Mouse (Mus musculus) heart, embryonic 11.5 days (tissue): Measurements from ENCODE around the gene Tmem202. TPM values are rescaled to one million over a fixed set of nuclear protein-coding genes. Genes with fewer than 3 reads are reported as not detected.

ENCODE experiments used
- ATAC-seq: fragments of 200-750 bp; cut with Nextera tagmentation; replicated peaks from 2 replicates; pipeline ENCODE4 v1.8.0; 2017; ENCODE audit warnings: moderate library complexity; ENCODE audit not compliant: insufficient number of reproducible peaks, low FRiP score, low TSS enrichment
- H3K27ac ChIP-seq: fragments of 300-500 bp; sonication (generic); 2 replicates; pipeline ENCODE4 v1.5.1; 2014; ENCODE audit warnings: mild to moderate bottlenecking, low read depth, low read length
- H3K27me3 ChIP-seq: fragments of 300-500 bp; sonication (generic); 2 replicates; pipeline ENCODE4 v1.6.1; 2014; ENCODE audit warnings: mild to moderate bottlenecking, low read length, mixed read lengths; ENCODE audit not compliant: control insufficient read depth, insufficient read depth
- H3K36me3 ChIP-seq: fragments of 300-500 bp; sonication (generic); 2 replicates; pipeline ENCODE4 v1.6.1; 2014; ENCODE audit warnings: mild to moderate bottlenecking, low read length, moderate library complexity, mixed read lengths; ENCODE audit not compliant: control insufficient read depth, insufficient read depth
- H3K4me1 ChIP-seq: fragments of 300-500 bp; sonication (generic); 2 replicates; pipeline ENCODE4 v1.6.1; 2014; ENCODE audit warnings: low read length; ENCODE audit not compliant: control insufficient read depth, insufficient read depth
- H3K4me2 ChIP-seq: fragments of 300-500 bp; sonication (generic); 2 replicates; pipeline ENCODE4 v1.6.1; 2014; ENCODE audit warnings: mild to moderate bottlenecking, moderate library complexity
- H3K4me3 ChIP-seq: fragments of 300-500 bp; sonication (generic); 2 replicates; pipeline ENCODE4 v1.5.1; 2014; ENCODE audit warnings: low read depth, low read length
- H3K9ac ChIP-seq: fragments of 300-500 bp; sonication (generic); 2 replicates; pipeline ENCODE4 v1.6.1; 2014; ENCODE audit warnings: mild to moderate bottlenecking, low read depth, low read length, moderate library complexity
- H3K9me3 ChIP-seq: fragments of 300-500 bp; sonication (generic); replicated peaks from 2 replicates; pipeline ENCODE4 v1.6.1; 2016; ENCODE audit warnings: low read length; ENCODE audit not compliant: control insufficient read depth
- WGBS: fragments of 180-500 bp; shearing (Covaris S2); extraction: QIAGEN DNeasy Blood & Tissue Kit; methylation state at CpG from one replicate; pipeline ENCODE4 v1.1.7; 2014; ENCODE audit not compliant: insufficient replicate concordance; 5-methylcytosine and 5-hydroxymethylcytosine counted together
- polyA plus RNA-seq: library from polyadenylated mRNA; unstranded; fragments of >200 nt; fragmentation: Nextera tagmentation; extraction: Ambion mirVana; gene quantifications from 2 replicates; pipeline ENCODE4 v1.2.1, GENCODE M21; 2014

Gene Tmem202
- polyA plus RNA-seq, 1 experiment from 2014 or later: 0.39 TPM

DNA sequence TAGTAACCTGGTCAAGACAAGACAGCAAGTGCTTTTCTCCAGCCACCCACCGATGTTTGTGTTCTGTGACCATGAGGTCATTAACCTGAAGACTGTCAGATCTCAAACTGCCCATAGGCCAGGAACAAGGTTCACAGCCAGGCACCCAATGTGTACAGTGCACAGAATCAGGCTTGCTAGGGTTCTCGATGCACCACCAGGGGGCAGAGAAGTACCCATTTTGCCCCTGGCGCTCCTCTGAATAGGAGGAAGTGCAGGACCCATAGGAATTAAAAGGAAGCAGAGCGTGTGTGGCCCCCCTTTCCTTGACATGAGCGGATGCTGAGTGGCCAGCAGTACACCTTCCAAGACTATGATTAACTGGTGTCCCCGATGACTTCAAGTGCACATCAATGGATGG, 27.5 kb upstream of the Tmem202 start:
- no peak overlapping the region for H3K4me2 ChIP-seq
- 0 out of 2 replicates have a peak, but pooled peaks cover 4% of the 10 kb centered on the region for H3K36me3 ChIP-seq
- no peaks in the 10 kb centered on the region for H3K27me3 ChIP-seq
- H3K9ac ChIP-seq: no peak overlapping the region
- ATAC-seq: no peak
- H3K9me3 ChIP-seq: no peaks in the 10 kb centered on the region
- H3K4me1 ChIP-seq: no peaks in the 10 kb centered on the region
- H3K4me3 ChIP-seq: no peak overlapping the region
- H3K27ac ChIP-seq: no peak overlapping the region
- 26% methylated on average over 6 of the region's 6 CpGs for WGBS

DNA sequence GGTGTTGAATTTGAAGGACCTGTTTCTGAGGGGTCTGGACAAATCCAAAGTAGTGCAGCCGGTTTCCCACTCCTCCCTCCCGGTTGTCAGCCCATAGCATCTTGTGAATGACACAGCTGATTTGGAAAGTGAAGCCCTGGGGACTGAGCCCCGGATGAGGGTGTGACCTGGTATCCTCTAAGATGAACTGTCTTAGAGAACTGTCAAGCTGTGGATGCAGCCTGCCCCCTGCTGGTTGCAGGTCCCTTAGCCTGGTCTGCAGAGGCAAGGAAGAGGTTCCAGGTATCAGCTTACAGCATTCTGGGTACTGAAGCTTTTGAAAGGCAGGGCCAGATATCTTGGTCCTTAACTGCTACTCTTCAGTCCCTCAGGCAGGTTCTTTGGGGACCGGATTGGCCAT, 26.0 kb upstream of the Tmem202 start:
- Histone ChIP-seq H3K9ac (no peak overlapping the region), H3K36me3 (0 out of 2 replicates have a peak, but pooled peaks cover 7% of the 10 kb centered on the region), H3K9me3 (no peaks in the 10 kb centered on the region), H3K27ac (no peak overlapping the region), H3K27me3 (no peaks in the 10 kb centered on the region), H3K4me1 (no peaks in the 10 kb centered on the region), H3K4me3 (no peak overlapping the region), H3K4me2 (no peak overlapping the region)
- 23% methylated on average over 4 of the region's 4 CpGs for WGBS
- ATAC-seq: 0 out of 2 replicates have a peak, but pooled peaks have one; percentile 46

DNA sequence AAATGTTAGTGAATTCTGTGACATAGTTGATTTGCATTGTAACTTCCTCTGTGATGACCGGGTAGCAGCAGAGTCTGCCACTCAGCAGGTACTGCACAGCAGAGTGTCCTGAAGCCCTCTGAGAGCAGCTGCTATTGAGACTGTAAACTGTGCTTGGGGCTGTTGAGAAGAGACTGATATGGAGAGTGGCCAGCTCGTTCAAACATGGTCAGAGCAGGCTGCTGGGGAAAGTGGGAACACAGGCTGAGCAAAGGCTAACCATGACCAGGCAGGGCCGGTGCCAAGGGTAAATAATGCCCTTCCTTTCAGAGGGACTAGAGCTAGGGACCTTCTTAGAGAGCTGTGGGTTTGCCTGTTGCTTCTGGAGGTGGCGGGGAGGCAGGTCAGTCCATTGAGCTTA, 14.1 kb upstream of the Tmem202 start:
- Histone ChIP-seq H3K27me3 (no peaks in the 10 kb centered on the region), H3K27ac (no peak overlapping the region), H3K4me3 (no peak overlapping the region), H3K9me3 (no peaks in the 10 kb centered on the region), H3K36me3 (no peaks in the 10 kb centered on the region), H3K4me2 (no peak overlapping the region), H3K9ac (no peak overlapping the region), H3K4me1 (0 out of 2 replicates have a peak, but pooled peaks cover 11% of the 10 kb centered on the region)
- ATAC-seq: no peak
- WGBS: 58% methylated on average over 4 of the region's 4 CpGs

GRCm38 (mm10) chr9:59552610-59553009, 13.0 kb upstream of the Tmem202 start:
- H3K27ac ChIP-seq: no peak overlapping the region
- WGBS: 73% methylated on average over 5 of the region's 5 CpGs

GRCm38 (mm10) chr9:59551620-59552031, 12.0 kb upstream of the Tmem202 start:
- no peaks in the 10 kb centered on the region for H3K9me3 ChIP-seq
- no peak overlapping the region for H3K4me3 ChIP-seq
- no peaks in the 10 kb centered on the region for H3K27me3 ChIP-seq
- no peak overlapping the region for H3K4me2 ChIP-seq
- ATAC-seq: peak; percentile 26; the same call in 1 of the 2 replicates
- H3K27ac ChIP-seq: no peak overlapping the region
- 49% methylated on average over 3 of the region's 3 CpGs for WGBS
- H3K9ac ChIP-seq: no peak overlapping the region
- H3K36me3 ChIP-seq: no peaks in the 10 kb centered on the region
- 0 out of 2 replicates have a peak, but pooled peaks cover 11% of the 10 kb centered on the region for H3K4me1 ChIP-seq

More at GRCm38 (mm10) chr9:59552610-59553009, 13.0 kb upstream of the Tmem202 start:
- Histone ChIP-seq H3K4me3 (no peak overlapping the region), H3K9ac (no peak overlapping the region), H3K36me3 (no peaks in the 10 kb centered on the region), H3K27me3 (no peaks in the 10 kb centered on the region), H3K9me3 (no peaks in the 10 kb centered on the region), H3K4me1 (0 out of 2 replicates have a peak, but pooled peaks cover 11% of the 10 kb centered on the region), H3K4me2 (no peak overlapping the region)
- no peak for ATAC-seq

GRCm38 (mm10) chr9:59551017-59551416, 11.4 kb upstream of the Tmem202 start:
- no peak for ATAC-seq
- 64% methylated on average over 5 of the region's 5 CpGs for WGBS

DNA sequence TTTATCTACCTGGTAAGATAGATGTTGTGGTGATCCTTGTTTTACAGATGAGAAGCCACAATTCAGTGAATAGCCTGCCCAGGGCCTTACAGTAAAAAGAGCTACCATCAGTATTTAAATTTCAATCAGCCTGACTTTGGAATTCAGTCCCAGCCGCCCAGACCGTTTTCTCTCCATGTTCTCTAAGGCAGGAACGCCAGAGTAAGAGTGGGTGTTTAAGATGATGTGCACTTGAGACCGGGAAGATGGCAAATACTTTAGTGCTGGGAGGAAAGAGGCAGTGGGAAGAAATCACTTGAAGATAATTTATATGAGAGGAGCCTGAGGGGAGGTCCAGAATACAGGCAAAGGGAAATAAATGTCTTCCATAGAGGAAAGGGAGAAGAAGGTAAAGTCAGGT, 10.4 kb upstream of the Tmem202 start:
- Histone ChIP-seq H3K9me3 (no peaks in the 10 kb centered on the region), H3K4me2 (no peak overlapping the region), H3K9ac (no peak overlapping the region), H3K27me3 (no peaks in the 10 kb centered on the region), H3K36me3 (no peaks in the 10 kb centered on the region), H3K27ac (no peak overlapping the region), H3K4me1 (0 out of 2 replicates have a peak, but pooled peaks cover 11% of the 10 kb centered on the region), H3K4me3 (no peak overlapping the region)
- ATAC-seq: no peak
- WGBS: 78% methylated on average over 4 of the region's 4 CpGs

More at GRCm38 (mm10) chr9:59551017-59551416, 11.4 kb upstream of the Tmem202 start:
- Histone ChIP-seq H3K4me3 (no peak overlapping the region), H3K27ac (no peak overlapping the region), H3K36me3 (no peaks in the 10 kb centered on the region), H3K9ac (no peak overlapping the region), H3K4me1 (0 out of 2 replicates have a peak, but pooled peaks cover 11% of the 10 kb centered on the region), H3K27me3 (no peaks in the 10 kb centered on the region), H3K9me3 (no peaks in the 10 kb centered on the region), H3K4me2 (no peak overlapping the region)

DNA sequence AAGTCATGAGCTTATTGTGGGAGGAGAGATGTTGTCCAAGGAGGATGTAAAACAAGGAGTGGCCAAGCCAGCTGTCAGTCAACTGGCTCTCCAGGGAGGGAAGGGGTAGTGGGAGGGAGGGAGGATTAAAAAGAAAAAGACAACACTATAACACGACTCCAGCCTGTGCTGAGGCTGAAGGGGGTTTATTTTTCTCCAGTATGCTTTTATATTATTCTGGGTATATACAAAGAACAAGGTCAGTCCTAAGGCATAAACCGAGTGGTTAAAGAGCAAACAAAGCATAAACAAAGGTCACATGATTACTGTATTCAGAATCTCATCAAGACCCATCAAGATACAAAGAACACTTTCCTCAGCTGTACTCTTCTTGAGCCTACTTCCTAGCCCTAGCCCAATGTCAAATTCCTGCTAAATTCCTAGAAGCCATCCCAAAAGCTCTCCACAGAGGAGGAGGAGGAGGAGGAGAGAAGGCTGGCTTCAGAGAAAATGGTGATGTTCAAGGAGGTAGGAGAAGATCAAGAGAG, 9.4 kb upstream of the Tmem202 start:
- Histone ChIP-seq H3K27ac (no peak overlapping the region), H3K36me3 (no peaks in the 10 kb centered on the region), H3K4me1 (0 out of 2 replicates have a peak, but pooled peaks cover 11% of the 10 kb centered on the region), H3K9ac (no peak overlapping the region), H3K4me2 (no peak overlapping the region), H3K4me3 (no peak overlapping the region), H3K27me3 (no peaks in the 10 kb centered on the region), H3K9me3 (no peaks in the 10 kb centered on the region)
- 61% methylated on average over 2 of the region's 2 CpGs for WGBS
- ATAC-seq: no peak

DNA sequence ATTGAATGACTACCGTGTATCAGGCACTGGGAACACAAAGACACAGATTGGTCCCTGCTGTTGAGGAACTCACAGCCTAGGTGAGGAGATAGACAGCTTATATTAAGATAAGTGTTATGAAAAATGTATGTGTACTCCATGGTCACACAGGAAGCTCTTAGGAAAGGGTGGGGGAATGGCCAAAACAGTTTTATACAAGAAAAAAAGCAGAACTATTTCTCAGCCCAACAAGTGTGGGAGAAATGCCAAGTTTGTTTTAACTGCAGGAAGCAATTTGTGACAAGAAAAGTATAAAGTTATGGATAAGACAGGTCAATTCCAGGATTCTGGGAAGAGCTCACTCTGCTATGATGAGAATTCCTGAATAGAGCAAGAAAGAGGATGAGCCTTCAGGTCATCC, 8.2 kb upstream of the Tmem202 start:
- H3K4me3 ChIP-seq: no peak overlapping the region
- 0 out of 2 replicates have a peak, but pooled peaks cover 11% of the 10 kb centered on the region for H3K4me1 ChIP-seq
- H3K36me3 ChIP-seq: no peaks in the 10 kb centered on the region
- no peak overlapping the region for H3K27ac ChIP-seq
- no peaks in the 10 kb centered on the region for H3K9me3 ChIP-seq
- H3K27me3 ChIP-seq: no peaks in the 10 kb centered on the region
- H3K9ac ChIP-seq: no peak overlapping the region
- 80% methylated on average over 1 of the region's 1 CpGs for WGBS
- H3K4me2 ChIP-seq: no peak overlapping the region
- ATAC-seq: no peak
